ENCODE assay signal across 26 mouse cellular contexts in genomic region chr15:31008594-31008993, GRCm38 (mm10).
"Had no signal": no experiment of that assay in that cellular context is flagged by ENCODE, and none has a peak within 500 bp of the region (broad histone marks: within the 10 kb centered on the region; RNA-seq: fewer than 3 reads in every experiment).

No protein-coding gene starts in this region.

- H3K36me3 ChIP-seq: heart, embryonic 13.5 days; heart, embryonic 15.5 days; hindbrain, embryonic 12.5 days; intestine, embryonic 15.5 days; limb, embryonic 10.5 days; limb, embryonic 12.5 days had no signal

- H3K27ac ChIP-seq: gastrocnemius, adult 2 months; heart, adult 2 months; heart, embryonic 13.5 days; heart, embryonic 15.5 days; hindbrain, embryonic 10.5 days; hindbrain, embryonic 12.5 days; hindbrain, embryonic 14.5 days; intestine, embryonic 15.5 days; layer of hippocampus, adult 2 months; left cerebral cortex, adult 2 months; limb, embryonic 10.5 days; limb, embryonic 12.5 days had no signal

- H3K27me3 ChIP-seq: heart, embryonic 13.5 days; heart, embryonic 15.5 days; hindbrain, embryonic 12.5 days; intestine, embryonic 15.5 days had no signal

- H3K9me3 ChIP-seq: heart, embryonic 13.5 days; heart, embryonic 15.5 days; hindbrain, embryonic 10.5 days; hindbrain, embryonic 12.5 days; intestine, embryonic 15.5 days; limb, embryonic 10.5 days; limb, embryonic 12.5 days had no signal

- H3K4me1 ChIP-seq: heart, embryonic 13.5 days; heart, embryonic 15.5 days; hindbrain, embryonic 10.5 days; hindbrain, embryonic 12.5 days; intestine, embryonic 15.5 days had no signal

- DNase-seq: gastrocnemius, adult 2 months; gastrocnemius, postnatal 10 days; gastrocnemius, postnatal 25 days; heart, adult 2 months; heart, postnatal 4 days; kidney, adult 18-20 months; kidney, adult 8-10 months; kidney, postnatal 10 days; kidney, postnatal 25 days; kidney, postnatal 4 days; liver had no signal

- H3K4me2 ChIP-seq: heart, embryonic 11.5 days; heart, embryonic 13.5 days; heart, embryonic 15.5 days; hindbrain, embryonic 12.5 days; hindbrain, embryonic 14.5 days; intestine, embryonic 15.5 days; limb, embryonic 12.5 days; liver, embryonic 11.5 days had no signal

- H3K4me3 ChIP-seq: gastrocnemius, adult 2 months; heart, adult 2 months; heart, embryonic 13.5 days; heart, embryonic 15.5 days; hindbrain, embryonic 10.5 days; hindbrain, embryonic 12.5 days; intestine, embryonic 15.5 days; layer of hippocampus, adult 2 months; left cerebral cortex, adult 2 months; limb, embryonic 10.5 days; limb, embryonic 12.5 days had no signal

- H3K9ac ChIP-seq: heart, embryonic 13.5 days; heart, embryonic 15.5 days; hindbrain, embryonic 12.5 days; hindbrain, embryonic 14.5 days; intestine, embryonic 15.5 days; limb, embryonic 12.5 days had no signal

- ATAC-seq: hindbrain, embryonic 16.5 days; inflammation-experienced regulatory T-cells, adult 6 months; intestine, embryonic 15.5 days; intestine, postnatal 0 days had no signal
